Mouse (Mus musculus) inflammation-experienced regulatory T-cells (primary cell): ENCODE data around the gene Tnfsf8. TPM values are rescaled to one million over a fixed set of nuclear protein-coding genes. Genes with fewer than 3 reads are reported as not detected.

Source experiments
- polyA plus RNA-seq, 2 experiments: library from polyadenylated mRNA; unstranded; fragments of 100-300 nt; shearing (Covaris generic); gene quantifications; one replicate each; pipeline ENCODE4 v1.2.1; 2017

Tnfsf8 gene
- 100 to 1,000 TPM in 1 of 2 experiments, 10 to 100 TPM in 1; 44.5 to 138 TPM for polyA plus RNA-seq

GRCm38 (mm10) chr4:63860688-63861540, at the start of gene Tnfsf8:
Gene Tnfsf8 (minus strand): TSS chr4:63861347.

Other genes starting within 250 kb of the Tnfsf8 start
- gene Tex48, start 238.9 kb downstream of the Tnfsf8 start, polyA plus RNA-seq = not detected
- under 1 TPM; 0.33 to 0.40 TPM for gene Gm11214, start 198.0 kb downstream of the Tnfsf8 start, polyA plus RNA-seq
- gene Tnfsf15, start 116.2 kb downstream of the Tnfsf8 start, polyA plus RNA-seq = 1 to 10 TPM in 1 of 2 experiments, under 1 TPM in 1; 0.25 to 3.0 TPM
- under 1 TPM; 0.11 to 0.91 TPM for gene Tnc, start 185.7 kb upstream of the Tnfsf8 start, polyA plus RNA-seq